Mouse (Mus musculus) testis, postnatal 10 days (tissue): ENCODE results near the gene Rab1b.
A peak's percentile ranks its signal among the peaks of the same experiment; 100 is the strongest.
"Not testable (repeated sequence)": the region's sequence is repeated elsewhere in the genome, so short reads cannot be mapped to it uniquely, and the experiment has no call there.

ENCODE experiments used
- DNase-seq: peaks from one replicate; pipeline ENCODE4 v3.0.0; 2021; ENCODE audit warnings: low spot score

Gene Rab1b

DNA sequence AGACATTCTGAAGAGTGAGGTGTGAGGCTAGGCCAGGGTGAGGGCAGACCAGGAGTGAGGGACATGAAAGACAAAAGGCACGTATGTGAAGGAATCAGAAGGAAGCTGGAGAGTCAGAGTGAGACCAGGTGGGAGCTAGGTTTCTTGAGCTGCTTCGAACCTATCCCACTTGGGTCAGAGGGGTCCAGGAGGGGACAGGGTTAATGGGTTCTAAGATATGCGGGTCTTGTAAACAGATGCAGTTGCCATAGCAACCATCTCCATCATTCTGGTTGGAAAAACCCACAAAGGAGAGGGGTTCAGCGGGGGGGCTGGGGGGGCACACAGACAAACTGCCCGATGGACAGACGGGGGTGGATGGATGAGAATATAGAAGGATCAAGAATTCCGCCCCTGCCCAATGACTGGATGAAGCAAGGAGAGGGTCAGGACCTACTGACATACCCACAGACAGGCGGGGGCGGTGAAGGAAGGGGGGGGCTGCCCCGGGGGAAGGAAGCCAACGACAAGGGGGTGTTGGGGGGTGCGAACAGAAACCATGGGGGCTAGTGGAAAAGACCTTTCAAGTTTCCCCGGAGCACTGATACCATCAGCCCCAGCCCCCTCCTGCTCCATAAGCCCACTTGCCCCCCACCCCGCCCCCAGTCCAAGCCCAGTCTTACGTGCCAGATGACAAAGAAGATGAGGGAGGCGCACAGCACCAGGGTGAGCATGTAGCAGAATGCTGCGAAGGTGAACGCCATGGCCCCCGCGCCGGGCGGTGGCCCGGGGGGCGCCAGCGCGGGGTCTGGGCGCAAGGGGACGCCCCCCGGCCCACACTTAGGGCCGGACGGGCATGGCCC is 9.1 kb downstream of the Rab1b start:
- no peak for DNase-seq

- DNase-seq, result peak; percentile 43
These were observed 10.9 kb downstream of the Rab1b start for GRCm38 (mm10) chr19:5095887-5096474.

- no peak for DNase-seq
These were observed 12.0 kb downstream of the Rab1b start for GRCm38 (mm10) chr19:5094746-5095417.

- DNase-seq, result peak; percentile 99
These were observed 12.6 kb downstream of the Rab1b start for GRCm38 (mm10) chr19:5094243-5094632.

GRCm38 (mm10) chr19:5093481-5094242 is 13.2 kb downstream of the Rab1b start:
- no peak for DNase-seq

DNA sequence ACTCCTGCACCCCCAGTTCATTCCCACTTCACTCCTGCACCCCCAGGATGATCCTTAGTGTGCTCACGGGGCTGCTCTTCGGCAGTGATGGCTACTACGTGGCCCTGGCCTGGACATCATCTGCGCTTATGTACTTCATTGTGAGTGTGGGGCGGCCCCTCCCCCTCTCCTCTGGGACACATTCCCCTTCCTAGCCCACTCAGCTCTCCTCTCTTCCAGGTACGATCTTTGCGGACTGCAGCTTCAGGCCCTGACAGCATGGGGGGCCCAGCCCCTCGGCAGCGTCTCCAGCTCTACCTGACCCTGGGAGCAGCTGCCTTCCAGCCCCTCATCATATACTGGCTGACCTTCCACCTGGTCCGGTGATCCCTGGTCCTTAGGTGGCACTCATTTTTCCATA is 14.8 kb downstream of the Rab1b start:
- no peak for DNase-seq

DNA sequence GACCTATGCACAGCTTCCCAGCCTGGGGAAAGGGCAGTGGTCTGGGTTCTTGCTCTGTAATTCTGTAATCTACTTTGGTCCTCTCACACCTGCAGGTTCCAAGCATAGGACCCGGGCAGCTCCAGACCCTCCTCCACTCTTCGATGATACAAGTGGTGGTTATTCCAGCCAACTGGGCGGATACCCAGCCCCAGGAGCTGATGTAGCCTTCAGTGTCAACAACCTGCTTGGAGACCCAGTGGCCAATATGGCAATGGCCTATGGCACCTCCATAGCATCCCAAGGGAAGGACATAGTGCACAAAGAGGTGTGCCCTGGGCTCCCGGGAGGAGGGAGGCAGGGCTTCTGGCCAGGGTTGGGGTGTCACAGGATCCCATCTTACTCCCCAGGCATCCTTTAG is 17.5 kb downstream of the Rab1b start:
- peak; percentile 43 for DNase-seq

DNA sequence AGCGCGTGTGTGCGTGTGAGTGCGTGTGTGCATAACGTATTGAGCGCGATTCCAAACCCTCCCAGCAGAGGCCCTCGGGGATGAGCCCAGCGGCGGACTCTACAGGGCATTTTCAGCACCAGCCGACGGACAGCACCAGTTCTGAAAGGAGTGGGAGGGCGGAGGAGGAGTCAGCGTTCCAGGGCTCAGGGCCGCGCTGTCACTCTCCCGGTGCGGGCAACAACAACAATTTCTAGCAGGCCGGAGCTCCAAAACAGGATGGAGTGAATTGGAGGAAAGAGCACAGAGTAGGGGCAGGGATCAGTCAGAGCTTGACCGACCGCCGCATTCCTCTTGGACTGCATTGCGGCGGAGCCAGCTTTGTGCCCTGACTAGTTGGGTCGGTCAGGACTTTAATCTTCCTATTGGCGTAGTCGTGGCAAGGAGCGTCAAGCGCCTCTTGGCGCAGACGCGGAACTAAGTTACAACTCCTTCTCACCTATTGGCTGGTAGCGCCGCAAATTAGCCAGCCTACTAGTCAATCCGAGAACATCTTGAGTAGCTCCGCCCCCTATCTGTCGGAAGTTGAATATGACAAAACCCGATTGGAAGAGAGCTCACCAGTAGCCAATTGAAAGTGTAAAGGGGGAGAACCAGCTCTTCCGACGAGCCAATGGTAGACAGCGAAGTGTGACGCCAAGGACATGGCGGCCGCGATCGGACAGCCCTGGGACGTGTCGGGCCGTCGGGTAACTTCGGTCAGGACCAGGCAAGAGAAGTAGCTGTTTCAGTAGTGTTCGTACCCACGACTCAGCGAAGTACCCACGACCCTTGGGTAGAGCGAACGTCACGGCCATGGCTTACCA is 18.8 kb downstream of the Rab1b start, which contains the start of gene Yif1a:
TSS of gene Yif1a (plus strand) at position 655 of the 845 bp plus-strand sequence.
- peak; percentile 98 for DNase-seq

DNA sequence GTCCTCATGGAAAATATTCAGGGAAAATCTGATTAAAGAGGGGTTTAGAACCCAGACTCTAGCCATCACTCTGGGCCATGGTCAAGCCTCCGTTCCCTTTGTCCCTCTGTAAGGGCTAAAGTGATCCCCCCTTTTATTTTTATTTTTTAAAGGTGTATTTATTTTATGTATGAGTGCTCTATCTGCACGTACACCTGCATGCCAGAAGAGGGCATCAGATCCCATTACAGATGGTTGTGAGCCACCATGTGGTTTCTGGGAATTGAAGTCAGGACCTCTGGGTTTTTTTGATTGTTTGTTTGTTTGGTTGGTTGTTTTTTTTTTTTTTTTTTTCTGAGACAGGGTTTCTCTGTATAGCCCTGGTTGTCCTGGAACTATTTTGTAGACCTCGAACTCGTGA is 20.3 kb downstream of the Rab1b start:
- not testable (repeated sequence) for DNase-seq

- peak; percentile 58 for DNase-seq
These were observed 21.6 kb downstream of the Rab1b start, which contains the start of gene Tmem151a for GRCm38 (mm10) chr19:5085145-5085863. Gene Tmem151a (minus strand): TSS chr19:5085531.

DNA sequence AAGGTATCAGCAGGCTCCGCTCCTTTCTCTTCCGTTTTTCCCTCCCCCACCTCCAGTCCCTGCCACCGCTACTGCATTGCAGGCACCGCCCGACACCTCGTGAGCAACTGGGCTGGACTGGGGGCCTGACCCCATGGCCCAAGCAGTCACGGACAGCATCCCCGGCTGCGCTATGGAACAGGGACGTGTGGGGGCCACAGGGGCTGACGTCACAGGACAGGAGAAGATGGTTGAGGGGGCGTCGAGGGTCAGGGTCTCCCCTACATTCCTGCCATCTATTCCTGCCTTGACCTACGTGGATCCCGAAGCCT is 22.1 kb downstream of the Rab1b start:
- peak; percentile 36 for DNase-seq

- no peak for DNase-seq
These were observed 22.7 kb downstream of the Rab1b start for GRCm38 (mm10) chr19:5083961-5084833.

DNA sequence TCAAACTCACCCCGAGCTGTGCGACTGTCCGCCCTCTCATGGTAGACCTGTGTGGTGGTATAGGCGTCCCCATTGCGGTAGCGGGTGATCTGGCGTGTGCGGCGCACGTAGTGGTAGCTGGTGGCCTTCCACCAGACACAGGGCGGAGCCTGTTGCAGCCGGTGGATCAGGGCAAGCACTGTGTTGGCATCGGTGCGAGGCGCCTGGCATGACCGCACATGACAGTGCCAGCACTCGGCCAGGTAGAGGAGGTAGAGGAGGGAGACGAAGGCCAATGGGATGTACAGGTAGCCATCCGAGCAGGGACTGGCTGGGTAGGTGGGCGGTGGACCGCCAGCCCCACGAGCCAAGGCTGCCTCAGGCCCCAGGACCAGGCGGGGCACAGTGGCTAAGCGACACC is 24.3 kb downstream of the Rab1b start:
- no peak for DNase-seq

DNA sequence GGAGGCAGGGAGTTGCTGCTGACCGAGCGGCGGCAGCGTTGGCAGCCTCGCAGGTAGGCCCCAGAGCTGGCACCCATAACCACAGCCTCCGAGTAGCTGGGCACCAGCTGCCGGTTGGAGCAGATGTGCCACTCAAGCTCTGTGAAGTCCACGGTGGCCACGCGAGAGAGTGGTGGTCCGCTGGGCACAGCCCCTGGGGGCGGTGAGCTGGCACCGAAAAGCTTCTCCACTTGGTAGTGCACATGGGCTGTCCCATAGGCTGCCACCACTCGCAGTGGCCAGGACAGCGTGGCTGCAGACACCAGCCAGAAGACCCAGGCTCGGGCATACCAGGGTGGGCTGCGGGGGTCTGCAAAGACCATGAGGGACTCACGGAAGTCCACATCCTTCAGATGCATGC is 24.9 kb downstream of the Rab1b start:
- DNase-seq, result no peak

DNA sequence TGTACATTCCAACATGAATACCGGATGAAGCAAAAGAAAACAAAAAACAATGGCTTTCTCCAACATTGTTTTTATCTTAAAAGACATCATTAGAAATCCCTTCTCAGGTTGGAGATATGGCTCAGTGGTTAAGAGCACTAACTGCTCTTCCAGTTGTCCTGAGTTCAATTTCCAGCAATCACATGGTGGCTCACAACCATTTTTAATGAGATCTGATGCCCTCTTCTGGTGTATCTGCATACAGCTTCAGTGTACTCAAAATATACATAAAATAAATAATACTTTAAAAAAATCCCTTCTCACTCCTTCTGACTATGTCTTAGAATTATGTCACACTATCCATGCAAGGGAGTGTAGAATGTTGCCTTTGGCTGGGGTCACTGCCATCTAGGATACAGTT is 27.6 kb downstream of the Rab1b start:
- no peak for DNase-seq

GRCm38 (mm10) chr19:5073518-5073917 is 33.4 kb downstream of the Rab1b start:
- DNase-seq, result no peak

- DNase-seq, result peak; percentile 84
These were observed 33.8 kb downstream of the Rab1b start for GRCm38 (mm10) chr19:5073028-5073427.

DNA sequence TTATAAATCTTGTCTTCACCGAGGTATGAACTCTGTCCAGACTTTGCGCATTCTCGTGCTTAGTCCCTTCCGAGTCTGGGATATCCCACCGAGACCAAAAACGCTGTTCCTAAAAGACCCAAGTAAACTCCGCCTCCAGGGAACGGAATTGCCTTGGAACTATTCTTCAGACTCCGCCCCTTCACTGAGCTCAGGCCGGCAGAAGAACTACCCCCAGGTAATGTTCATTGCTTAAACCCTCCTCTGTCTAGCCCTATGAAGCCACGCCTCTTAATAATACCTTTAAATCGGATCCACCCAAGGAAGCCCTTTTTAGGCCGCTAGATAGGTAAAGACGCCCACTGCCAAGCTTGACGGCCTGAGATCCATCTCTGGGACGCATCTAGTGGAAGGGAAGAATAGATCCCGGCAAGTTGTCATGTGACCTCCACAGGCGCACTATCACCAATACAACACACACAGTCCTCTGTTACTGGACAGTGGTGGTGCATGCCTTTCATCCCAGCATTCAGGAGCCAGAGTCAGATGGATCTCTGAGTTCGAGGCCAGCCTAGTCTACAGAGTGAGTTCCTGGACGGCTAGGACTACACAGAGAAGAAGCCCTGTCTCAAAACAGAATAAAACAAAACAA is 34.4 kb downstream of the Rab1b start:
- no peak for DNase-seq
